Mouse (Mus musculus): ENCODE measurements around the gene Rfng.

Gene Rfng

GRCm38 (mm10) chr11:120760236-120760635 lies 23.8 kb downstream of the Rfng start:
- TF ChIP-seq GATA4 (IDR thresholded peaks at IDR 0.05; ENCODE audit: insufficient replicate concordance, low read length) = no peak

DNA sequence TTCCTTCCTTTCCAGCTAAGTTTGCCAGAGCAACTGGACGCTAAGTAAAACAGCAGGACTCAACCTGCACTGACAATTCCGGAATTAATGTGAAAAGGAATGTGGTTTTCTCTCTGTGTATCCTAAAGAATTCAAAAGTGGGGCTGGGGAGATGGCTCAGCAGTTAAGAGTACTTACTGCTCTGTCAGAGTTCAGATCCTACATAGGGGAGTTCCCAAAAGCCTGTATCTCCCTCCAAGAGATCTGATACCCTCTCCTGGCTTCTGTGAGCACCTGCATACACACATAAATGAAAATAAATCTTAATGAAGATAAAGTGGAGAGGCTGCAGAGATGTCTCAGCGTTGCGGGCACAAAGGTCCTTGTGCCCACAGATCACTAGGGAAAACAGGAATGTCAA lies 32.4 kb downstream of the Rfng start:
- no peak for TF ChIP-seq GATA4 (IDR thresholded peaks at IDR 0.05; ENCODE audit: insufficient replicate concordance, low read length)

DNA sequence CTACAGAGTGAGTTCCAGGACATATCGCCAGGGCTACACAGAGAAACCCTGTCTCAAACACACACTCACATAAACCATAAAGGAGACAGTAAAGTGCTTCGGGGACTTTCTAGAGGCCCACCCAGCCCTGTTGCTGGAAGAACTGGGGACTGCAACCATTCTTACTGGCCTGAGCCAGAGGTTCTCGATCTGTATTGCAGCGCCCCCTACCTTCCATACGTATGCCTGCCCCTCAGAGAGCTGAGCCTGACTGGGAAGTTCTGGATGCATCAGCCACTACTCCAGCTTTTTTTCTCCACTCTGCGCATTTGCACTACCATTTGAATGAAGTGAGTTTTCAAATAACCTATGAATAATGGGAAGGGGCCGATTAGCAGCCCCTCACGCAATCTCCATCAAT lies 34.6 kb downstream of the Rfng start:
- no peak for TF ChIP-seq GATA4 (IDR thresholded peaks at IDR 0.05; ENCODE audit: insufficient replicate concordance, low read length)

DNA sequence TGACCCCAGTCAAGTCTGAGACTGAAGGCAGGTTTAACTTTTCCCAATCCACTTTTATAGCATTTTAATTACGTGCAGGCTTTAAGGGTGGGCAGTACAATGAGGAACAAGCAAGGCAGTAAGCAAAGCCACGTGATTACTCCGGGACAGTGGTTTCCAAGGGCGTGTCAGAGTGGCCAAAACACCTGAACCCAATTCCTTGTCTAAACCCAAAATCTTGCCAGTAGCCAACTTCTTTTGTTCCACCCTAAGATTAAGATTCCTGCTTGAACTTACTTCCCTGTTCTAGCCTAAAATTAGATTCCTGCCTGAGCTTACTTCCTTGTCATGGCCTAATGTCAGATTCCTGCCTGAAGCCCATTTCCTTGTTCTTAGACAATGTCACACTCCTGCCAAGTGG lies 36.0 kb downstream of the Rfng start:
- TF ChIP-seq GATA4 (IDR thresholded peaks at IDR 0.05; ENCODE audit: insufficient replicate concordance, low read length) = no peak

GRCm38 (mm10) chr11:120744121-120744701 lies 39.8 kb downstream of the Rfng start:
- TF ChIP-seq GATA4 (IDR thresholded peaks at IDR 0.05; ENCODE audit: insufficient replicate concordance, low read length) = no peak

DNA sequence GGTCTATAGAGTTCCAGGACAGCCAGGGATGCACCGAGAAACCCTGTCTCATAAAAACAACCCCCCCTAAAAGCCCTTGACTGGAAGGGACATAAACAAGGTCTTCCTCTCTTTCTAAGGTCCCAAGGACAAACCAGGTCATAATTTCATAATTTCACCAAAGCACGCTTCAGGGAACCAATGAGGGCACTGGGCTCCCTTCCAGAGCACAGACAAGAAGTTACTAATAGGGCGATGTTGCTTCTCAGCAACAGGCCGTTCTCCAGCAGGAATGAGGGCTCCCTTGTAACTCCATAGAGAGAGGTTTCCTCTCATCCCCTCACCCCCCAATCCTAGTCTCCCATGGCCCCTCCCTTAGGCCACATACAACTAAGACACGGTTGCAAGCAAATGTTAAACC lies 43.0 kb downstream of the Rfng start:
- TF ChIP-seq GATA4 (IDR thresholded peaks at IDR 0.05; ENCODE audit: insufficient replicate concordance, low read length) = no peak

DNA sequence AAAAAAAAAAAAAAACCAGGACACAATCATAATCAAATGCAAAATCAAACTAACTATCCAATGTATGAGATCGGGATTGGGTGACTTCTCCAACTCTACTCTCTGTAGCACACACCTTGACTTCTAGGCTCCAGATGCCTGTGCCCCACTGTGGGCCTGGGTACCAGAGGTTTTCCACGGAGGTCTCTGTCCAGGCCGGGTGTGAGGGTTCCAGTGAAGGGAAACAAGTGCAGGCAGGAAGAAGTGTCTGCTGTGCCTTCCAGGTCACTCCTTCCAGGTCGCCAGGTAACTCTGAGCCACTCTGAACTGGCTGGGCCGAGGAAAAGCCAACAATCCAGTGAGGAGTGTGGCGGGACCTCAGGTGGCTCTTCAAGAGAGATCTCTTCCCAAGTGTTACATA lies 47.6 kb downstream of the Rfng start:
- no peak for TF ChIP-seq GATA4 (IDR thresholded peaks at IDR 0.05; ENCODE audit: insufficient replicate concordance, low read length)

GRCm38 (mm10) chr11:120733521-120733920 lies 50.5 kb downstream of the Rfng start:
- no peak for TF ChIP-seq GATA4 (IDR thresholded peaks at IDR 0.05; ENCODE audit: insufficient replicate concordance, low read length)

- TF ChIP-seq GATA4 (IDR thresholded peaks at IDR 0.05; ENCODE audit: insufficient replicate concordance, low read length) = no peak
These were observed 51.9 kb downstream of the Rfng start, which contains the start of gene Cbr2 for GRCm38 (mm10) chr11:120731858-120732680. TSS of gene Cbr2 (minus strand) at chr11:120732114.

DNA sequence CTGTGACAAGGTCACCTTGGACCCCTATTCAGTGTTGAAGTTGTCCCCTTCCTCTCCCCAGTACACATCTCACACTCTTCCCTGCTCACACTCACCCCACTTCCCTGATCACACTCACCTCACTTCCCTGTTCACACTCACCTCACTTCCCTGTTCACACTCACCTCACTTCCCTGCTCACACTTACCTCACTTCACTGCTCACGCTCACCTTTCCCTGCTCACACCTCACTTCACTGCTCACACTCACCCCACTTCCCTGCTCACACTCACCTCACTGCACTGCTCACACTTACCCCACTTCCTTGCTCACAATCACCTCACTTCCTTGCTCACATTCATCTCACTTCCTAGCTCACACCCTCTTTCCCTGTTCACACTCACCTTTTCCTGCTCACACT lies 52.6 kb downstream of the Rfng start:
- TF ChIP-seq GATA4 (IDR thresholded peaks at IDR 0.05; ENCODE audit: insufficient replicate concordance, low read length) = no peak

Data from liver, adult (tissue).